Mouse (Mus musculus): ENCODE results near the gene Mecom.

DNA sequence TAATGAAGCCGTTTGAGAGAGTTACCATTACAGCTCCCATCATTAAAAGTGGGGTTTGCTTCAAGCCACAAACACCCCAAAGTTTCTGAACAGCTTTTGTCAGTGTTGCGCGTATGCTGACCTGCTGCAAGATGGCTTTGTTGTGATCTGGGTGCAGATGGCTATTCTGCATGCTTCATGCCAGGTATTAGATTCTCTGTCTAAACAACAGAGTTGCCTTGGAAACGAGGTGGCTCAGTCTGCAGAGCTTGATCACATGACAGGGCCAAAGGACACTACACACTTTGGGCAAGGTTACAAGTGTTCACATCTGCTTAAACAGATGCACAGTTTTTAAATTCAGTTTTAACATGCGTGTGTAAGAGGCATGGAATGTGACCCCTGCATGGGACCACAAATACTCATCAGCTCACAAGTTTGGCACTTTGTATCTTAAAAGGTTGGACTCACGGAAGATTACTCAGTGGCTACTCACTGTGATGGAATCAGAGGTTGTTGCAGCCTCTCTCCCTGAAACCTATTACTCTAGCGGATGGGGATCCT, 390.6 kb downstream of the Mecom start:
- no peak for TF ChIP-seq CTCF (IDR thresholded peaks at IDR 0.05; ENCODE audit: borderline replicate concordance, insufficient read depth, low read depth, low read length)
- TF ChIP-seq POLR2A (IDR thresholded peaks at IDR 0.05; ENCODE audit: borderline replicate concordance, insufficient read depth, low read length), result no peak
